Mouse (Mus musculus): ENCODE results near the gene Dpp4.

The Dpp4 gene

DNA sequence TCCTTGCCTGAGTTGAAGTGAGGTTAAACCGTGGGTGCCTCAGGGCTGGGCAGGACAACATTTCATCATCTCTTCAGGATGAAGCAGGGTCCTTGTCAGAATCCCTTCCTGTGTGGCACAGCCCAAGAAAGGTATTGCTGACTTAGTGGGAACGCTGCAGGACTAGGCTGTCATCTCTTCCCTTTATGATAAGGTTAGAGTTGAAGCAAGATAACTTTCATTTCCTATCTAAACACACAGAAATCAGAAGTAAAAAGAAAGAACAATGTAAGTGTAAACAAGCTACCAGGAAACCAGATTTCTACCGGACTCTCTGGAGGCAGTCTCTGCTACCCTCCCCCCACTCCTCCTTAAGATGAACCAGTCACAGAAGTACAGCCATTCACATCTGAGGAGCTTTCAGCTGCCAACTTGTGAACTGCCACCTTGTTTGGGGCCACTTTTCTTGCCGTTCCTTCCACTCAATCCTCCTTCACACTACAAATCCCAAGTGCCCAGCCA, 3.3 kb downstream of the Dpp4 start:
- no peak for DNase-seq (ENCODE audit: low spot score in 2 of 2)

DNA sequence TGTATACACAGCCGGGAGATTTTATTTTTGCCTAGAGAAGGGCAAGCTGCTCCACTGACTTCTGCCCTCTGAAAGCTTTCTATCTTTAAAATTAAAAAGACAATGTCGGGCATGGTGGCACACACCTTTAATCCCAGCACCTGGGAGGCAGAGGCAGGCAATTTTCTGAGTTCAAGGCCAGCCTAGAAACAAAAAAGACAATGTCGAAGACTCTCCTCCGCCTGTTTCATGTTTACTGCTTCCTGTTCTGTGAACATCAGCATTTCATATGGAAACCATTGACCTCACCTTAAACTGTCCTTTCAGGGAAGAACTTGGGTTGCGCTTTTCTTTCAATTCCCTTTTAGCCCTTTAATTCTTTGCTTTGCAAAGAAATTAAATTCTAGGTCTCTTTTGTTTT, 3.8 kb downstream of the Dpp4 start:
- no peak for DNase-seq (ENCODE audit: low spot score in 2 of 2)

DNA sequence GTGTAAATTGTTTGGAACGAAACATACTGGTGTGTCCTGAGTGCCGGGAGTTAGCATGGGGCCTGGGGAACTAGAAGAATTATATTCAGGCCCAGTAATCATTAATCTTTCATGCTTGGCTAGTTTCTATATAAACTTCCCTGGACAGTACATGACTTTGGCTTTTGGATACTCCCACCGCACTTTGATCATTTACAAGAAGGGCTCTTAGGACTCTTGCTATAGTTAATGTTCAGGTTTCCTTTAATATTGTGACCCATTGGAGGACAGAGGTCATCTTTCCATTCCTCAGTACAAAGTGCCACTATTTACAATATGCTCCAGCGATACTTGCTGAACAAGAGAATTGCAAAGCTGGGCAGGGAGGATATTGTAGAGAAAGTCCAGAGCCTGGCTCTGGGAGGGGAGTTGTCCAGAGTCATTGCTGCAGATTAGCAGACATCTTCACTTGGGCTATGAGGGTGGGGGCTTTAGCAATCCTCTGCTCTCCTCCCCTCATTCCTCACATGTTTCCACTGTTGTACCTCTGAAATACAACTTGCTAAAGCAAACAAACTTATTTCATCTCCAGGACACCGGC, 8.4 kb downstream of the Dpp4 start:
- no peak for DNase-seq (ENCODE audit: low spot score in 2 of 2)

DNA sequence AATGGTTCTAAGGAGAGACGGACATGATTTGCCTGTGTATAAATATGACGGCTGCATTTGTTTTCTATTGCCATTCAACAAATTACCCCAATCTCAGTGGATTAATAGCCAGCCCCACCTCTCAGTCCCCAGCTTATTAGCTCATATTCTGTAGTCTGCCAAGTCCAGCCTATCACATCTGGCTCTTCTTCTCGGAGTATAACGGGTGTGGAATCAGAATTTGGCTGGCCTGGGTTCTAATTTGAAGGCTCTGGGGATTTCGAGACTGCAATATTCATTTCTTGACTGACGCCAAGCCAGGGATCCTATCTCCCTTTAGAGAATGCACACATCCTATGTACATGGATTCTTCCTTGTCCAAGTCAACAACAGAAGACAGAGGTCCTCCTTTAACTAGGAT, 11.0 kb downstream of the Dpp4 start:
- no peak for DNase-seq (ENCODE audit: low spot score in 2 of 2)

- DNase-seq (ENCODE audit: low spot score in 2 of 2): no peak
Measured at GRCm38 (mm10) chr2:62399832-62400231, 12.2 kb downstream of the Dpp4 start.

DNA sequence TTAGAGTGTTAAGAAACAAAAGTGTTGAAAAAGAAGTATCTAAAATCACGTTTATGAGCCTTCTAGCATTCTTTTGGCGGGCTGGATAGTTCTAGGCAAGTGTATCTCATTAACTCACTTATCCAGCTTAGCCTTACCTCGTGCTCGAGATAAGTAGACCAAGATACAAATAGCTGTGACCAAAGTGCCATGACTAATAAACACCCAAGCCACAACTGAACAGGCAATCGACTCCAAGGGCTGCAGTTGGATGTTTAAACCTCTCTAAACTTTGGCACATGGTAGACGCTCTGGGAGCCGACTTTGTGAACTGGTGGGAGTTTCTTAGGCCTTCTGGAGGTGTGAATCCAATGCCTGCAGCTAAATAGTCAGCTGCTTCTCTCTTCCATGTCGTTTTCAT, 12.7 kb downstream of the Dpp4 start:
- DNase-seq (ENCODE audit: low spot score in 2 of 2): no peak

DNA sequence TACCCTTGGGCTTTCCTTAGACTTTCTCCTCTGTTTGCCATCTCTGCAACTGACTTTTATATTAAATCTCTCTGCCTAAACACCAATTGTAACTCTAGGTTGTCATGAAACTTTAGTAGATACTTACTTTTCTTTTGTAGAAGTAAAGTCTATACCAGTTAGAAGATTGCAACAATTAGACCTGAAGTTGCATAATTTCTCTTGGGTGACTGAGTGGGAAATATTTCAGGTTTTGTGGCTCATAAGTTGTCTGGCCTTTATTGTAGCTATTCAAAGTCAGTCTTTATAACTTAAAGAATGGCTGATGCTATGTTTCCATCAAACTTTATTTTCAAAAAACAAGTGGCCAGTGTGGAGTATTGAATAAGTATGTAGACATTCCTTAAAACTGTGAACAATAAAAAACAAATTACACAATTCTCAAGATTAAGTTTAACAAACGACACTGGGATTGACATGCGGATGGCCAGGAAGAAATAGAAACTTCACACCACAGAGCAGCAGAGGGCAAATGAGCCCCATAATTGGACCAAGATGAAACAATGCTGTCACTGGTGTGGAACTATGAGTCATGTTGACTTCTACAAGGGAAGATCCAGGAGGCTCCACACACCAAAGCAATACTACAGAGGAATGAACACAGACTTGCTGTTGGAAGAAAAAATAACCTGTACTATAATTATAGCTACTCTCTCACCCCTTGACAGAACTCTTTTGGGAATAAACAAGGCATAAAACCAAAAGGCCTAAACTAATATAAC, 13.7 kb downstream of the Dpp4 start:
- DNase-seq (ENCODE audit: low spot score in 2 of 2): no peak

- no peak for DNase-seq (ENCODE audit: low spot score in 2 of 2)
Measured at GRCm38 (mm10) chr2:62397661-62398060, 14.4 kb downstream of the Dpp4 start.

- no peak for DNase-seq (ENCODE audit: low spot score in 2 of 2)
Measured at GRCm38 (mm10) chr2:62396799-62397198, 15.2 kb downstream of the Dpp4 start.

DNA sequence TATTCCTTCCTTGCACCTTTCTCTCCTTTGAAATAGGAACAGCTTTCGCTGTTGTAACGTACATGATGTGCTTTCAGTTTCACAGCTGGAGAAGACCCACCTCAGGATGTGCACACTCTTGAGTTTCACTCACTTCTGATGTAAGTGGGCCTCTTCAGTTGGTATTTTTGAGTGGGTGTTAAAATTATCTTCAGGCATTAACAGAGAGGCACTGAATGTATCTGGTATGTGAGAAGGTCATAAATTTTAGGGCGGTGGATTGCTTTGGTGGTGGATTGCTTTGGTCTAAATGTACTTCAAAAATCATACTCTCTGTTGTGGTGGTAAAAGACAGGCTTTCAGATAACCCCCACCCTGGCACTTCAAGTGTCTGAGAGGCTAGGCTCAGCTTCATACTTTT, 17.2 kb downstream of the Dpp4 start:
- DNase-seq (ENCODE audit: low spot score in 2 of 2): no peak

DNA sequence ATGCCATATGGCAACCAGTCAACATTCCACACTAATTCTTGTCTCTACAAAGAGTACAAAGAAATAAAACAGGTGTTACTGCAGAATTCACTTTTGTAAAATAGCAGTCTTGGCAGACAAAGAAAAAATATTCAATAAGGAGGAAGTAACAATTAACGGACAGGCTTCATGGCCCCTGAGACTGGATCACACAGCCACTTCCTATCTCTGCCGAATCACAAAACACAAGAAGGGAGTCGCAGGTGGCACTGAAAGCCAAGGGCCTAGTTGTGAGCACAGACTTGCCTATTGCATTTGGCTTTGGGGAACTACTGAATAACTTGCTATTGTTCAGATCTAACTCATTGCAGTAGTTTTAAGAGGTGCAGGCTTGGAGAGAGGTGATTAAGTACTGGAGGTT, 19.9 kb downstream of the Dpp4 start:
- DNase-seq (ENCODE audit: low spot score in 2 of 2): no peak

DNA sequence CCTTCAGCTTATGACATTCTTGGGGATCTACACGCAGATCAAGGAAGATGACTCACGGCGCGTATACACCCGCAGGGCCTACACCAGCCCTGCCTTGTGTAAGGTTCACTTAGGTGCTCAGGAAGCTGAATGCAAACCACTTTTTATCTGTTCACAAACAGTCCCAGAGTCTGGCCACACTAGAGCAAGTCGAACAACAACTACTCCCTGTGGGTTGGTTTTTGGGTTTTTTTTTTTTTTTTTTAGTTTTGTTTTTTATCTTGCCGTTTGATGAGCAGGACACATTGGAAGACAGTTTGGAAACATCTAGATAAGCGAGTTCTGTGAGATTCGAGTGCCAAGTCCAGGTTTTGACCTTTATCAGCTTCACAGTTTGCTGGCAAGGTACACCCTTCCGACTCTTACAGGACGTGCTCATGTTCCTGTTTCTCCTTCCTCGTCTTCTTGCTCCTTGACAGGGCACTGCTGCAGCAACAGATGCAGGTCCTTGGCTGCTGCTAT, 21.0 kb downstream of the Dpp4 start:
- no peak for DNase-seq (ENCODE audit: low spot score in 2 of 2)

GRCm38 (mm10) chr2:62390305-62390704, 21.7 kb downstream of the Dpp4 start:
- DNase-seq (ENCODE audit: low spot score in 2 of 2): no peak

DNA sequence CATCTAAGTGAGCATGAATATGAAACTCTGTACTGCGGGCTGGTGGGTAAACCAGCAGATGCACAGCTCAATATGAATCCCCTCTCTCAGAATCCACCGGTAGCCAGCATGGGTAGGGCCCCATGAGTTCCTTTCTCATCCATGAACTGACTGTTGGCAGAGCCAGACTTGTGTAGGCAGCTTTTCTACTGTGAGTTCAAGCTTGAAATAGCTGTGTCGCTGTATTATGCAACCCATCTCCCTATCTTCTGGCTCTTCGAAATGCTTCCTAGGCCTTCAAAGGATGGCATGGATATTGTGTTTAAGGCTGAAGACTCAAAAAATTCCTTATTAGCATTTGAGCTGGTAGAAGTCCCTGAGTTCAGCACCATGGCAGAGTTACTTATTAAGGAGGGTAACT, 23.2 kb downstream of the Dpp4 start:
- no peak for DNase-seq (ENCODE audit: low spot score in 2 of 2)

GRCm38 (mm10) chr2:62383196-62383595, 28.8 kb downstream of the Dpp4 start:
- no peak for DNase-seq (ENCODE audit: low spot score in 2 of 2)

GRCm38 (mm10) chr2:62382440-62382839, 29.6 kb downstream of the Dpp4 start:
- DNase-seq (ENCODE audit: low spot score in 2 of 2): no peak

GRCm38 (mm10) chr2:62381756-62382155, 30.3 kb downstream of the Dpp4 start:
- no peak for DNase-seq (ENCODE audit: low spot score in 2 of 2)

DNA sequence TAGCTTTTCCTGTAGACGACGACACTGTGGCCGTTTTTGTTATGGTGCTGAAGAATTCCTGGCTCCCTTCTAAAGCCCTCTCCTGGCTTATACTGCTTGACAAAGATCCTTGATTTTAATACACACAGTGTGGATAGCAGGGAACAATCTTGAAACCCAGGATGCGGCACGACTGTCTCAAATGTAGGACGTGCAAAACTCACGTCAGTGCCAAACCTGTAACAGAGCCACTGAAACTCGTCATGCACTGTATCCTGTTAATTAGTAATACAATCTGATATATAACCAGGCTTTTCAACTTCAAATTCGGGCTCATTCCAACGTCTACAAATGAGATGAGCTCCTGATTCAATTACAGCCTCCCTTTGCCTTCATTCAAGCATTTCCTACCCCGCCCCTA, 38.3 kb downstream of the Dpp4 start:
- no peak for DNase-seq (ENCODE audit: low spot score in 2 of 2)

GRCm38 (mm10) chr2:62370048-62370447, 42.0 kb downstream of the Dpp4 start:
- DNase-seq (ENCODE audit: low spot score in 2 of 2): no peak

DNA sequence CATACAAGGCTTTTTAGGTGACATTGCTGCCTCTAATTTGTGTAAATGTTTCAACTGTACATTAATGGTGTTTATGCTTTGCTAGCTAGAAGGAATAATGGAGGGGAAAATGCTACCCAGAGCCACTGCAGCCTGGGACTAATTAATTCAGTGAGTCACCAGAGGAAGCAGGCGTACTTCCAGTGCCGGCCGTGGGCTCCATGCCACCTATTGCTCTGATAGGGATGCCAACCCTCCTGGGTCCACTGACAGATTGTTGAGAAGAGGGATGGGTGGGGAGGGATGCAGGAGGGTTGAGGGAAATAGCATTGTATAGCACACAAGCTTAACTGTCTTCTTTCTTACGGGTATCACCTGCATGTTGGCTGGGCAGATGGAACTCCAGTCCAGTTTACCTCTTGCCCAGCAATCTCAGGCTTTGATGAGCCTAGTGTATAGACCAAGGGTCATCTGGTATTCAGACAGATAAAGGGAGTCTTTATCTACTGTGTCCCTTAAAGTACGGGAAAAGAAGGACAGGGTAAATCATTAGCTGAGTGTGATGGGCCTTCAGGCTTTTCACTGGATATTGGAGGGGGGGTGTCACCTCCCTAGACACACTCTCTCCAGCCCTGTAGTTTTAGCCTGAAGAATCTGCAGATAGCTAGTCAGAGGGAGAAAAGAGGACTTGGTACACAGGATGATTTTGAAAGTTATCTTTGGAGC, 43.5 kb downstream of the Dpp4 start:
- no peak for DNase-seq (ENCODE audit: low spot score in 2 of 2)

DNA sequence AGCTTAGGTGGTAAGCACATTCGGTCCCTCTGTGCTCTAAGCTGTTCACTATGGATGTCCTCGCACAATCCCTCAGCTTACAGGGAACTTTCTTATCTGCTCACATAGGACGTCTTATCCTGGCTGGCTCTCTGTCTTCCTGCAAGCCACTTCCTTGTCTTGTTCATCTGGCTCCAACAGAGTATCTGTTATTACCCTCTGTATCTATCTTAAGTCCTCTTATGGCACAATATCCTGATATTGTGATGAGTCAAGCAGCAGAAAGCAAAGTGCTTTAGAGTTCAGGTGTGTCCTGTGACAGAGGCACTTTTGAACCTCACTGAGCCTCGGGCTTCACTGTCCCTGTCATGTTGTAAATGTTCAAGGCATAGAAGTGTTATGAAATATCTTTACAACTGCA, 48.4 kb downstream of the Dpp4 start:
- no peak for DNase-seq (ENCODE audit: low spot score in 2 of 2)

DNA sequence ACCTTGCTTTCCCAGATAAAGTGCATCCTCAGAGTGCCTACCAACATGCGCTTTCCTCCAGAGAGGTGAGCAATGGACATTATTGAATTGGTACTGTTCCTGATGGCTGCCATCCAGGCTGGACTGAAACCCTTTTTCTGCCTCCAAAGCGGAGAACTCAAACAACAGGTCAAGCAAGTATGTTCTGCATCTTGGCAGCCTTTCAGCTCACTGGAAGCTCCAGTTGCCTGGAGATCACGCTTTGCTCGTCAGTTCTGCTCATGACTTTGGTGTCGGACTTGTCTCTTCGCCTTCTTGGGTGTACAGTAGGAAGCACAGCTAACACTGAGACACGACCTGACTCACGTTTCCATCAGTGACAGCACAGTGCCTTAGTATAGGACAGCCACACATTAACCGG, 49.8 kb downstream of the Dpp4 start:
- no peak for DNase-seq (ENCODE audit: low spot score in 2 of 2)

GRCm38 (mm10) chr2:62361514-62361913, 50.5 kb downstream of the Dpp4 start:
- DNase-seq (ENCODE audit: low spot score in 2 of 2): no peak
